Mouse (Mus musculus) adrenal gland, adult (tissue): Measurements from ENCODE around the gene Gcc2.

ENCODE experiments used
- DNase-seq, 2 experiments: peaks; one replicate each; pipeline ENCODE4 v3.0.0; 2022 to 2023; ENCODE audit warnings: low spot score in 1 of 2; ENCODE audit not compliant: inconsistent age in 2 of 2

The Gcc2 gene

DNA sequence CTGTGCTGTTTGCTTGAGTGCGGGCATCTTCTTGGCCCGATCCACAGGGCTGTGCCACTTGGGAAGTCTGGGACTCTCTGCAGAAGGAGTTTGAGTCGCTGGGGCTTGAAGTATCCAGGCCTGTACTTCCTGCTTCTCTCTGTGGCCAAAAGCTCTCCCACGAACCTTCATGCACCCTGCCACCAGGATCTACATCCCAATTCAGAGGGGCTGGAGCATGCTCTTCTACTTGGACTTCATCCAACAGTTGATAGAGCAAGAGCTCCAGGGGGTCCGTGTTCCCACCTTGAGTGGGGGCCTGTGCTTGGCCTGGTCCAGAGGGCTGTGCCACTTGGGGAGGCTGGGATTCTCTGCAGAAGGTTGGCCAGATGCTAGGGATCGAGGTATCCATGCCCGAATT is 24.2 kb upstream of the Gcc2 start:
- DNase-seq, result peak; percentile 44 to 71

DNA sequence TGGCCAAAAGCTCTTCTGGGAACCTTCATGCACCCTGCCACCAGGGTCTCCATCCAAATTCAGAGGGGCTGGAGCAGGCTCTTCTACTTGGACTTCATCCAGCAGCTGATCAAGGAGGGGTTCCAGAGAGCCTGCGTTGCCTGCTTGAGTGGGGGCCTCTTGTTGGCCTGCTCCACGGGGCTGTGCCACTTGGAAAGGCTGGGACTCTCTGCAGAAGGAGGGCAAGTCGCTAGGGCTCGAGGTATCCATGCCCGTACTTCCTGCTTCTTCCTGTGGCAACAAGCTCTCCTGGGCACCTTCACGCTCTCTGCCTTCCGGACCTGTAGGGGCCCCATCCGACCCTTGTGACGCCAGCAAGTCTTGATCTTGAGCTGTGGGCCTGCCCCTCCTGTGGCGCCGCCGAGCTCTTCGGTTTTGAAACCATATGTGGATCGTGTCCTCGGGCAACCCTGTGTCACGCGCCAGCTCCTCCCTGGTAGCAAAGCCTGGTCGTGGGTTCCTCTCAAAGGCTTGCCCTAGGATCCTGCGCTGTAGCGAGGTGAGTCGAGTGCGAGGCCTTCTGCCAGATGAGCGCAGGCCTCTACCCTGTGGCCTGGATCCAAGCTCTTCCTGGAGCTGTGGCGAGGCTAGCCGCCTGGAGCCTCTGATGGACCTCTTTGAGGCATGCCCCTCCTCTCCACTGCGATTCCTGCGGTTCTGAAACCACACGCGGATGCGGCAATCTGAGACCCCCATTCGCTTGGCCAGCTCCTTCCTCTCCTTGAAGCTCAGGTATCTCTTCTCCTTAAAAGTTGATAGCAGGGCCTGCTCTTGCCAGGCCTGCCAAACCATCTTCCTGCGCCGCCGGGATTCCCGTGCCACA is 23.3 kb upstream of the Gcc2 start:
- DNase-seq, result peak; percentile 76 to 88

DNA sequence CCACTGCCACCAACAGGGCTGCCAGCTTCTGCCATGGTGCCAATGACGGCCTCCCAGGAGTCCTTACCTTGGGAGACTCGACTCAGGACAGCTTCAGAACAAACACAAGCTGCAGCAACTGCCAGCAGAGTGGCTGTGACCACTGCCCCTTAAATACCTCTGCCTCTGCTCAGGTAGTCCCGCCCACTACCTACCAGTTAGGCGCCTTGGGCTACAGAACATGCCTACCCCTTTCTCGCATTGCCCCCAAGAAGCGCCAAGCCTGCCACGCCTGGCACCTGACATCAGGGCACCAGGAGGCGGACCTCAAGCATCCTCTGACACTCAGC is 22.7 kb upstream of the Gcc2 start, which contains the start of gene Duxf3:
Duxf3 (minus strand) TSS at position 35 of the 329 bp plus-strand sequence.
- DNase-seq, result peak in 1 of 2 experiments; percentile 36

DNA sequence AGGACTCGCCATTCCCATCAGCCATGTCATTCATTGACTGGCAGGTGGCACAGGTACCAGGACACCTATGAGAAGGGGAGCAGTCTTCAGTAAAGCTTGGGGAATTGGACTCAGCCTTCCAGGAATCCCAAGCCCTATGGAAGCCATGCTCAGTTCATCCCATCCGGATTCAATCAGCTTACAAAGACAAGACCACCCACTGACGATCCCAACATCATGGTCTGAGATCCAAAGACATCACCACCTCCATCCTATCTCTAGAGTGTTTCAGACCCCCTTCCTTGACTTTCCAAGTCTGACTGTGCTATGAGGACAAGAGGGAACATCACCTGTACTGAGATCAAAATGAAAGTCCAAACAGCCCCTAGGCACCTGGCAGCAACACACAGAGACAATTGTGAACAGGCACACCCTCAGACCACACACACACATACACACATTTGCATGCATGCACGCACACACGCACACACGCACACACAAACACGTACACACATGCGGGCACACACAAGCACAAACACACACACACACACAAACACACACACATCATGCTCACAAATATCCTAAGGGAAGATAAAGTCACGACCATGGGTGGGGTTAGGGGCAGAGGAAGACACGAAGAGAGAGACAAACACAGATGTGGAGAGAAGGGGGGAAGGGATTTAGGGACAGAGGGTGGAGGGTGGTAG is 22.1 kb upstream of the Gcc2 start:
- peak in 1 of 2 experiments; percentile 68 for DNase-seq

DNA sequence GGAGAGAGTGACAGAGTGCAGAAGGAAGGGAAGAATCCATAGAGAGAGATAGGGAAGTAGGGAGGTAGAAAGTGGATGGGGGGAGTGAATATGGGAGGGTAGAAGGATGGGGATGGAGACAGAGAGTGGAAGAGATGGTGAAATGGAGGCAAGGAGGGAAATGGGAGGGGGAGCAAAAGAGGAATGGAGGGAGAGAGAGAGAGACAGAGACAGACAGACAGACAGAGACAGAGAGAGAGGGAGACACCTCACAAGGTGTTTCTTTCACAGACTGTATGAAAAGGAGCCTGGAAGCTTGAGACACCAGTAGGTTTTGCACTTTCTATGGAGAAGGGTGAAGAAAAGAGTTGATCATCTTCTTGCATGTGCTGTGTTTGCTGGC is 21.6 kb upstream of the Gcc2 start:
- DNase-seq, result peak in 1 of 2 experiments; percentile 29

DNA sequence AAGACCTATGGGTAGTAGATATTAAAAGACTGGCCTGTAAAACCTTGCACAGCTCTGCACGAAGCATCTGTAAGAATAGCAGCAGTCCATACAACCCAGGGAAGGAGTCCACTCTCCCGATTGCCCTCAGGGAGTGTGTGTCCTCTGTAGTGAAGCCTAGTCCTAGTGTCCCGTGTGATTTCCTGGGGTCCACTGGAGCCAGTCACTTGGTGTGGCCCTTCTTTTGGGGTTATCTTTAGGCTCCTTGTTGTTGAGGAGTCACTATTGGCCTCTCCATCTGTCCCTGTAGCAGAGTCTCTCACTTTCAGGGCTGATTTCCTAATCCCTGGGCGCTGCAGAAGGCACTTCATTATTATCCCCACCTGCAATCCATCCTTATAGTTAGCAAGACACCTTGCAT is 20.3 kb upstream of the Gcc2 start:
- DNase-seq, result peak in 1 of 2 experiments; percentile 67

- DNase-seq, result no peak
Measured at GRCm38 (mm10) chr10:58236613-58237012, 18.7 kb upstream of the Gcc2 start, which contains the start of gene Gm4981. Gene Gm4981, minus strand, starts transcription at chr10:58236701.

GRCm38 (mm10) chr10:58238984-58239740 is 16.1 kb upstream of the Gcc2 start:
- DNase-seq, result peak; percentile 49 to 83

DNA sequence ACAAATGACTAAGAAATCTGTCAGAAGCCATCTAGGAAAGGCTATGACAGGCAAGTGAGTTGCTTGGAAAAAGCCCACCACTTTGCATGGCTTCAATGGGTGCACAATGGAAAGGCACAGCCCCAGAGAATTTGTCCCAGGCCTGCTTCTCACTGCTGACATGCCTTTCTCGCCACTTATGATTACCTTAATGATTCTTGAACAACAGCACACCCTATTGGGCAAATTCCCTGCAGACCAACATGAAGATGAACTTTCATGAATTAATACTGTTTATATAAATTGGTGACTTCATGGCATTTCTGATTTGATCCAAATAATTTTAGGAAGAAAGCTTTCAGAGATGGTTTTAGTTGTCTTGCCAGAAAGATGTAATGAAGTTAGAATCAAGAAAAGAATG is 5.8 kb upstream of the Gcc2 start:
- no peak for DNase-seq

DNA sequence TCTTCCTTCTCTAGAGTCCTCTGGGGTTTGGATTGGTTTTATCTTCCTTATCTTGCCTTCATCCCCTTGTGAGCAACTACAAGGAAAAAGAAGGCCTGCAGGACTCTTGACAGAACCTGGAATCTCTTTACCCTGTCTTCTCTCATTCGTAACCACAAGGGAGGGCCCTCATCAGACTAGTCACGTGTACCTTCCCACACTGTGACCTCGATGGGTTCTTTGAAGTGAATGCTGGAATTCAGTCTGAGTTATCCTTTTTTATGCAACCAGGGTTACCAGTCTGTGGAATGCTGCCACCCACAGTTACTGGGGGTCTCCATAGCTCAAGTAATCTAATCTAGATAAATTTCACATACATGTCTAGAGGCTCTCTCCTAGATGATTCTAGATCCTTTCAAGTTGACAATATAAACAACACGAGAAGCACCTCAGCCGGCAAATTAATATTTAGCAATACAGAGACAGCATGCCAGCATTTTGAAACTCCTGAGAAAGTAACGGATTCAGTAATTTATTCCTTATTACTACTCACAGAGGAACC is 592 bp upstream of the Gcc2 start:
- DNase-seq, result peak; percentile 39 to 74

- peak in 1 of 2 experiments; percentile 44 for DNase-seq
Measured at GRCm38 (mm10) chr10:58255954-58256353, 657 bp downstream of the Gcc2 start.

- peak; percentile 29 to 79 for DNase-seq
Measured at GRCm38 (mm10) chr10:58258466-58258865, 3.2 kb downstream of the Gcc2 start.

- DNase-seq, result no peak
Measured at GRCm38 (mm10) chr10:58282238-58282637, 26.9 kb downstream of the Gcc2 start.

GRCm38 (mm10) chr10:58290742-58291141 is 35.4 kb downstream of the Gcc2 start:
- no peak for DNase-seq

DNA sequence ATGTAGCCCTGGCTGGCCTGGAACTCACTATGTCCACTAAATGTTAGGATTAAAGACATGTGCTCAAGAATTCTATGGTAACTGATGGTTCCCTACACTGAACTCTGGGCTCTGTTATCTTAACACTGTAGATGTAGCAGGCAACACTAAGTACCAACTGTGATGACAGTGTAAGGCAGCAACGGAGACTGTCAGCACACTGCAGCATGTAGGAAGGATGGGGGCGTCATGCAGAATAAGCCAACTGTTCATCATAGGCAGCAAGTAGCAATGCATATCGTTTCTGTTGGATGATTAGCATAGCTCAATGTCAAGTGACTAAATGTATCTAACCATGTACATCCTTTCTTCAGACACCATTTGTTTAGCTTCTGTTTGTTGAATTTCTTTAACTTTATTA is 38.9 kb downstream of the Gcc2 start:
- no peak for DNase-seq

GRCm38 (mm10) chr10:58295605-58296004 is 40.3 kb downstream of the Gcc2 start:
- DNase-seq, result no peak

DNA sequence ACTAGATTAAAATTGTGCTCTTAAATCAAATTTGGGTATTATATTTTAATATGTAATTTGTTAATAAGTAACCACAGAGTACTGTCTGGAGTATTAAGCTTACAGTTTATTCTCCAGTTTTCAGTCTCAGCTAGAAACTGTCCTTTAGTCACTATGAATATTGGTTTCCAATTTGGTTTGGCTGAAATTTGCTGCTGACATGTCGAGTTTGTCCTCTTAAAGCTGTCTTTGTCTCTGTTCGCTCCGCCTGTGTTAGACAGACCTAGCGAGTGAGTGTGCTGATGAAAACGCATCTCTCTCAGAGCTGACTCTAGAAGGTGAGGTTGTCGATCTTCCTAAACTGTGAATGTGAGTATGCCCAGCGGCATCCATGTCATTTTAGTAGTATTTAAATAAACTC is 49.7 kb downstream of the Gcc2 start:
- no peak for DNase-seq

GRCm38 (mm10) chr10:58306897-58307296 is 51.6 kb downstream of the Gcc2 start:
- DNase-seq, result peak in 1 of 2 experiments; percentile 13

DNA sequence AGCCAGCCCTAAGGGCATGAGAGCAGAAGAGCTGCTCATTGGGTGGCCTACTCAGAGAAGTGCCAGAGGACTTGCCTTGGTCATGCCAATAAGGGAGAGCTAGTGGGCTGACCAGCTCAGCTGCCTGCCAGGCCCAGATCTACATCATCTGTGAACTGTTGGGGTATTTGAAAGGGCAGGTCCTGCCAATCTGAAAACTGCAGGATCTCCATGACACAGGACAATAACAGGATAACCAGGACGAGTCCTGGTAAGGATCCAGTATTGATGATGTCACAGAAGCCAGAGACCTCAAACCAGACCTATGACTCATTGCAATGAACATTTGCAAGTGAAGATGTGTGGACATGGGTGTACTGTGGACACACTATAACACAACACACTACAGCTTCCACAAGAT is 55.5 kb downstream of the Gcc2 start:
- DNase-seq, result peak in 1 of 2 experiments; percentile 29

DNA sequence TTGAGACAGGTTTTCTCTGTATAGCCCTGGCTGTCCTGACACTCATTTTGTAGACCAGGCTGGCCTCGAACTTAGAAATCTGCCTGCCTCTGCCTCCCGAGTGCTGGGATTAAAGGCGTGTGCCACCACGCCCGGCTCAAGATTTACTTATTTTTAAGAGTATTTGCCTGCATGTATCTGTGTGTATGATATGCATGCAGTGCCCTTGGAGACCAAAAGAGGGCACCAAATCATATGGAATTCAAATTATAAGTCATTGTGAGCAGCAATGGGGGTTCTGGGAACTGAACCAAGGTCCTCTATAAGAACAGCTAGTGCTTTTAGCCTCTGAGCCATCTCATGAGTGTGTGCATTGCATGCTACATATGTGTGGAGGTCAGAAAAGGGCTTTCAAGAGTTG is 57.6 kb downstream of the Gcc2 start:
- peak in 1 of 2 experiments; percentile 14 for DNase-seq

GRCm38 (mm10) chr10:58320881-58321280 is 65.6 kb downstream of the Gcc2 start:
- no peak for DNase-seq
